Mouse (Mus musculus) adrenal gland, postnatal 36 days (tissue): Measurements from ENCODE around the gene Lrrc26. TPM values are rescaled to one million over a fixed set of nuclear protein-coding genes. Genes with fewer than 3 reads are reported as not detected.
A peak's percentile ranks its signal among the peaks of the same experiment; 100 is the strongest.
"Not testable (repeated sequence)": the region's sequence is repeated elsewhere in the genome, so short reads cannot be mapped to it uniquely, and the experiment has no call there.

Source experiments
- DNase-seq, 2 experiments: peaks; one replicate each; pipeline ENCODE4 v3.0.0; 2021; ENCODE audit warnings: mixed read lengths in 1 of 2
- long read RNA-seq, 2 experiments: library from polyadenylated mRNA; stranded (forward); transcript quantifications; one replicate each; pipeline ENCODE4 v2.0.0; 2021; ENCODE audit warnings: borderline sequencing depth in 2 of 2
- total RNA-seq, 2 experiments: library from RNA; stranded (reverse); gene quantifications; 2 replicates each; pipeline ENCODE4 v1.2.3; 2021

The Lrrc26 gene
- not detected for total RNA-seq
- long read RNA-seq, experiment 1, result 0 reads
- long read RNA-seq, experiment 2, result 0 reads

DNA sequence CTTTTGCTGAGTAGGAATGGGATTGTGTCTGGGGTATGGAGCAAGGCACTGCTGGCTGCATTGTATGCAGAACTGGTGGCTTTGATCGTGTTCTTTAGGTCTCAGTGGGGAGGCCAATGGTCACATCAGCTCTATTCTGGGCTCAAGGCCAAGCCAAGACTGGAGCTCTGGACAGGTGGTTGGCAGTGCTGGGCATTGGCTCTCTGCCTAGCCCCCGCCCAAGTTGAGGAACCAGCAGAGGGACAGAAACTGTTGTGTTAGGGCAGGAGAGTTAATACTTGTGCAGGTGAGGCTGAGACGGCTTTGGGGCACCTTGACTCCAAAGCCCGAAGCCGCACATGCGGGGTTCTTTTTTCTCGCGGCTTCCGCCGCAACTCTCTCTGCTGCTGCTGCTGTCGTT, at the start of gene Lrrc26:
Gene Lrrc26, plus strand, starts transcription at position 265 of the 400 bp plus-strand sequence.
- DNase-seq, result peak in 1 of 2 experiments; percentile 37

DNA sequence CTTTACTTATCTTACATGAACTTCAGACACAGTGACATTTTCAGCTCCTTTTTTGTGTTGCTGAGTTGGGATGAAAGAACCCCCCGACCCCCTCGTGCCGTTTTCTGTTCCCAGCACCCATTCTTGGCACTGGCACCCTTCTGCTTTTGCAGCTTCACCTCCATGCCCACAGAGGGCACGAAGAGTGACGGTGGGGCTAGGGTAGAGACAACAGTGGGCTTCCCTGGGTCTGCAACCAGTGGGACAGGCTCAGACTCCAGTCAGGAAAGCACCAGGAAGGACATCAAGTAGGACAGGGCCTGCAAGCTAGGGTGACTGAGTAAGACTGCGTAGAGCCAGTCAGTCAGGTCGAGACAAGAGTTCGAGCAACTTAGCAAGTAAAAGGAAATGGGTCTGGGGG, 49.4 kb upstream of the Lrrc26 start:
- DNase-seq, result no peak

- DNase-seq, result peak; percentile 83 to 86
Observed at GRCm38 (mm10) chr2:25240723-25241437, 48.8 kb upstream of the Lrrc26 start.

GRCm38 (mm10) chr2:25241438-25241775, 48.3 kb upstream of the Lrrc26 start:
- DNase-seq, result no peak

- DNase-seq, result peak in 1 of 2 experiments; percentile 25
Observed at GRCm38 (mm10) chr2:25242101-25242506, 47.6 kb upstream of the Lrrc26 start, which contains the start of the genes Rnf208 and Cysrt1. Rnf208 (plus strand) TSS chr2:25242255. Cysrt1 (minus strand) TSS chr2:25242452.

- DNase-seq, result no peak
Observed at GRCm38 (mm10) chr2:25243342-25243741, 46.4 kb upstream of the Lrrc26 start.

- no peak for DNase-seq
Observed at GRCm38 (mm10) chr2:25244144-25244543, 45.6 kb upstream of the Lrrc26 start.

GRCm38 (mm10) chr2:25246183-25247072, 43.3 kb upstream of the Lrrc26 start, which contains the start of gene AL732309.1:
AL732309.1 (minus strand) TSS chr2:25246863.
- DNase-seq, result no peak

GRCm38 (mm10) chr2:25252331-25252730, 37.4 kb upstream of the Lrrc26 start:
- peak; percentile 30 to 36 for DNase-seq

GRCm38 (mm10) chr2:25255284-25255779, 34.4 kb upstream of the Lrrc26 start, which contains the start of gene Tmem203:
Tmem203 (plus strand) TSS chr2:25255439.
- DNase-seq, result peak; percentile 92 to 93

- peak; percentile 36 to 56 for DNase-seq
Observed at GRCm38 (mm10) chr2:25256443-25257109, 33.1 kb upstream of the Lrrc26 start.

- DNase-seq, result not testable (repeated sequence)
Observed at GRCm38 (mm10) chr2:25257250-25257649, 32.5 kb upstream of the Lrrc26 start.

GRCm38 (mm10) chr2:25258887-25259286, 30.8 kb upstream of the Lrrc26 start:
- DNase-seq, result no peak

DNA sequence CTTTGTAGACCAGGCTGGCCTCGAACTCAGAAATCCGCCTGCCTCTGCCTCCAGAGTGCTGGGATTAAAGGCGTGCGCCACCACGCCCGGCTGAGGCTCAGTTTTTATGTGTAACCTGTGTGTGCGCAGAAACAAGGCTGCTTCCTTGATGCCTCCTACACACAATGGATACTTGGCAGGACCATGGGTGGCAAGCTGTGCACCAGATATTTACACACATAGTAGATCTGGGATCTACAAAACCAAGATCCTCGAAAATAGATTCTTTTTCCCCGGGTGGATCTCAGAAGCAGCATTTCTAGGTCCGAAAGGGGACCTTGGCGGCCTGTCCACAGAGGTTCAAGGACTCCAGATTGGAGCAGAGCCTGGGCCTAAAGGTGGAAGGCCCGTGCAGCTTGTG, 27.8 kb upstream of the Lrrc26 start:
- no peak for DNase-seq

DNA sequence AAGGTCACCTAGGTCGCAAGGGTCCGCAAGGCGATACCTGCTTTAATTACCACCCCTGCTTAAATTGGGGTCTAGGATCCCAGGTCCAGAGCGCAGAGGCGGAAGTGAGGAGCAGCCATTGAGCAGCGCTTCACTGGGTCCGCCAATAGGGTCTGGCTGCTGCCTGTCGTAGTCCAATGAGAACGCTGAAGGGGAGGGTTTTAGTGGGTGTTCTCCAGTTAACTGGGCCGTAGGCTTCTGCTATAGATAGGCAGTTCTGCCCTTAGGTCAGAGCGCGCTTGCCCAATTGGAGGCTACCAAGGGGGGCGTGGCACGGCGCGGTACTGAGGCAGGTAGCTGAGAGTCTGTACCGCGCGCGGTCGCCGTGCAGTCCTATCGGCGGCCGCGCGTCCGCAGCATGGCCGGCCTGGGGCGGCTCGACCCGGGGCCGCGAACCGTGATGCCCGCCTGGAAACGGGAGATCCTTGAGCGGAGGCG, 27.4 kb upstream of the Lrrc26 start, which contains the start of gene Tprn:
Gene Tprn, plus strand, starts transcription at position 328 of the 477 bp plus-strand sequence.
- peak; percentile 98 for DNase-seq

DNA sequence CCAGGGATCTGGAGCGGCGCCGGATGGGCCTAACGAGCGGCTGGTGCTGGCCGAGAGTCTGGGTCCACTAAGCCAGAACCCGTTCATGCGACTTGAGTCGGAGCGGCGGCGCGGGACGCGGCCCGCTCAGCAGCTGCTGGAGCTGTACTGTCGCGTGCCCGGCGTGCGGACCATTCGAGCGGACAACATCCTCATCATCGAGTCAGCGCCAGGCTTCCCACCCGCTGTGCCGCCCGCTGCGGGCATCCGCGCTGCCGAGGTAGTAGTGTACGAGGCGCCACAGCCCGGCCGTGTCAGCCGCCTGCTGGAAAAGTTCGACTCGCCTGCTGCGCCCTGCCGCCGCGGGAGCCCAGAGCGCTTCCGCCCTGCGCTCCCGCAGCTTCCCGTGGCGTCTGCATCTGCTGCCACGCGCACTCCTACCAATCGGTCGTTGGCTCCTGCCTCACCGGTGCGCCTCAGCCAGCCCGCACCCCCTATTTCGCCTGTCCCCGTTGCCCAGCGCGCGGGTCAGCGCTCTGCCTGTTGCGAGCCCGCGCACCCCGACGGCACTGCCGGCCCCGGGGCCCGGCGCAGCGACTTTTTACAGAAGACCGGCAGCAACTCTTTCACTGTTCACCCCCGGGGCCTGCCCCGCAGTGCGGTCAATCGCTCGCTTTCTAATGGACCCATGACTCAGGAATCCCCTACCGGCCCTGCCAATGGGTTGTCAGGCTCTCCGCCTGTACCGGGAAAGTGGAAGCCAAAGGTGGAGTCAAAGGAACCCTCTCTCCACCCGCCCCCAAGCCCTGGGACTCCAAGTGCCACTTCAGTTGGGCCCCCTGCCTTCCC, 26.7 kb upstream of the Lrrc26 start:
- peak; percentile 51 for DNase-seq

GRCm38 (mm10) chr2:25263623-25264285, 26.0 kb upstream of the Lrrc26 start:
- no peak for DNase-seq

GRCm38 (mm10) chr2:25264286-25264660, 25.4 kb upstream of the Lrrc26 start:
- DNase-seq, result no peak

DNA sequence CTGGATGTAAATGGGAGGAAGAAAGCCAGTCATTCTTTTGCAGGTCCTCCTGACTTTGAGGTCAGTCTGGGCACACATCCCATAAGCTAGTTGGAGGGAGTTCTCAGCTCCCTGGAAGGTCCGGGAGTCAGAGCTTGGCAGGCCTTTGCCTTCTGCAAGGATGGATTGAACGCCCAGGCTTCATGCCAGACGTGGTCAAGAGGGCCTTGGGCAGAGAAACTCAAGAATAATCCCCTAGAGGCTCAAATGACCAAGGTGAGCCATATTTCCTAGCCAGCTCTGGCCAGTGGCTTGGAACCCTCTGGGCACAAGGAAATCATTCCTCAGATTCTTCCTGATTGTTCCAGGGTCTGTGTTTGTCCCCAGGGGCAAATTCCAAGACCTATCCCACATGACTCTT, 24.9 kb upstream of the Lrrc26 start:
- DNase-seq, result no peak

GRCm38 (mm10) chr2:25265897-25266656, 23.6 kb upstream of the Lrrc26 start:
- no peak for DNase-seq
